Mouse (Mus musculus) liver (tissue): ENCODE measurements at regions not wholly inside any gene's neighbourhood (a gene's known extent, or its start where the extent isn't known, plus 50 kb on each side); places are given as distances from the start of the nearest gene placed in this dataset.
"Not testable (repeated sequence)": the region's sequence is repeated elsewhere in the genome, so short reads cannot be mapped to it uniquely, and the experiment has no call there.

Experiments used
- DNase-seq: peaks from one replicate; pipeline ENCODE4 v3.0.0-alpha.2; 2020; ENCODE audit warnings: mixed read lengths

GRCm38 (mm10) chr13:13888847-13889246, 65.4 kb upstream of the B3galnt2 start:
- not testable (repeated sequence) for DNase-seq

DNA sequence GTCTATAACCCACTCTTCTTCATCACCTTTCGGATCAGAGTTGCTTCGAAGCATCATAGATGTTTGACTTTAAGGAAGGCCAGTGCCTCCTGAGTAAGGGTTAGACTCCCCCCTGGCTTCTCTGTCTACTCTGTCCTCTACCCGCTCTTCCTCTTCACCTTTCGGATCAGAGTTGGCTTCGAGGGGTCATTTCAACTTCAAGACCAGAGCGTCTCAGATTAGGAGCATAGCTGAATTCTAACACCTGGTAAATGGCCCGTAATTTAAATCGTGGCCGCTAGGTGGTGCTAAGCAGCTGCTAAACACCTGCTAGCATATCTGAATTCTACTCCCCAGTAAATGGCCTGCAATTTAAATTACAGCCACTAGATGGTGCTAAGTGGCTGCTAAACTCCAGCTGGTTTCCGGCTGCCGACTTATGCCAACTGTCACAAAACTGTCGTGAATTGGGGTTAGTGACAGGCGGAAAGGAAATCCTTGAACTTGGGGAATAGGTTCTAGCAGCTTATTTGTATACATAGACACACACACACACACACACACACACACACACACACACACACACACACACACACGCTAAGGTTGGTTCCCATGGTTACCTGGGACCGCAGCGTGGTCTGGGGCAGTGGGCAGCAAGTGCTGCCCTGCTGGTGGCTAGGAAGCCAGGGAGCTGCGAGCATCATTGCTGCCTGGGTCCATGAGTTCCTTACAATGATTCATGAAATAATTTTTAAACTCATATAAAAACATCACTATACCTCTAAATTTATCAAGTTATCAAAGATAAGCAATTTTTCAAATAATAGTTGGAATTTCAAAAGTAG, 64.8 kb upstream of the B3galnt2 start:
- DNase-seq = peak; percentile 92

- DNase-seq = not testable (repeated sequence)
Observed at GRCm38 (mm10) chr13:13902186-13902585, 52.1 kb upstream of the B3galnt2 start.
